Comparison of ENCODE assay signal across 10 mouse cellular contexts in the genomic region with DNA sequence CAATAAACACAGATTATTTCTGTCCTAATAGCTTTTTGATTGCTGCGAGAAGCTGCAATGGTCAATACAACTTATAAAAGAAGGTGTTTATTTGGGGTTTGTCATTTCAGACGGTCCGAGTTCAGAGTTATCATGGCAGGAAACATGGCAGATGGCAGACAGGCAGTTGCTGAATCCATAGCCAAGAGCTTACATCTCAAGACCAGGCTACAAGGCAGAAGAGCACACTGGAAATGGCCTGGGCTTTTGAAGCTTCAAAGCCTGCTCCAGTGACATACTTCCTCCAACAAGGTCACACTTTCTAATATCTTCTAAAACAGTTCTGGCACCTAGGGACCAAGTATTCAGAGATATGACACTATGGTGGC.
"Had no signal": no experiment of that assay in that cellular context is flagged by ENCODE, and none has a peak within 500 bp of the region (broad histone marks: within the 10 kb centered on the region; RNA-seq: fewer than 3 reads in every experiment).

No protein-coding gene starts in this region.

- H3K9ac ChIP-seq: limb, embryonic 13.5 days; neural tube, embryonic 12.5 days had no signal

- H3K4me3 ChIP-seq: limb, embryonic 13.5 days; midbrain, embryonic 10.5 days; neural tube, embryonic 12.5 days had no signal

- H3K27me3 ChIP-seq: limb, embryonic 13.5 days; neural tube, embryonic 12.5 days had no signal

- H3K36me3 ChIP-seq: limb, embryonic 13.5 days; midbrain, embryonic 10.5 days; neural tube, embryonic 12.5 days had no signal

- H3K4me1 ChIP-seq: limb, embryonic 13.5 days; midbrain, embryonic 10.5 days; neural tube, embryonic 12.5 days had no signal

- H3K9me3 ChIP-seq: limb, embryonic 13.5 days; midbrain, embryonic 10.5 days; neural tube, embryonic 12.5 days had no signal

- H3K4me2 ChIP-seq: limb, embryonic 13.5 days; neural tube, embryonic 12.5 days had no signal

- ATAC-seq: inflammation-experienced regulatory T-cells, adult 6 months had no signal

- DNase-seq: kidney, adult 18-20 months; kidney, postnatal 10 days; left cerebral cortex, postnatal 4 days; lung, adult 18-20 months; midbrain, embryonic 14.5 days had no signal

- H3K27ac ChIP-seq: limb, embryonic 13.5 days; midbrain, embryonic 10.5 days; neural tube, embryonic 12.5 days; stomach, postnatal 0 days had no signal
